Mouse (Mus musculus) regulatory T cell (primary cell): ENCODE measurements around the gene Col18a1.

ENCODE experiments used
- in situ Hi-C: fragments of 300-600 bp; cut with MboI, MseI; formaldehyde crosslinking; loops from one replicate; pipeline ENCODE4 v1.15.1; 2025; ENCODE audit warnings: high pct_unique_total_duplicates

Col18a1 gene

GRCm38 (mm10) chr10:77068469-77068868 lies 97.9 kb downstream of the Col18a1 start:
- in situ Hi-C loops = no loop called here

DNA sequence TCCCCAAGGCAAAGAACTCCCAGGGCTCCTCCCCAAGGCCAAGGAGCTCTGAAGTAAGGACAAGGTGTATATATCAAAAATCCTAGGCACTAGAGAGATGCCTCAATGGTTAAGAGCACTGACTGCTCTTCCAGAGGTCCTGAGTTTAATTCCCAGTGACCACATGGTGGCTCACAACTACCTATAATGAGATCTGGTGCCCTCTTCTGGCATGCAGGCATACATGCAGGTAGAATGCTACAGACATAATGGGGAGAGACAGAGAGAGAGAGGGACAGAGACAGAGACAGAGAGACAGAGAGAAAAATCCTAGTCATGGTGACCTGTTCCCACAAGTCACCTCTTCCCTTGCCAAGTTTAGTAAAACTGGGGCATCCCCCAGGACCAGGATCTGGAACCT lies 101.7 kb downstream of the Col18a1 start:
- in situ Hi-C loops = no loop called here

GRCm38 (mm10) chr10:77064239-77064638 lies 102.1 kb downstream of the Col18a1 start:
- in situ Hi-C loops = no loop called here

DNA sequence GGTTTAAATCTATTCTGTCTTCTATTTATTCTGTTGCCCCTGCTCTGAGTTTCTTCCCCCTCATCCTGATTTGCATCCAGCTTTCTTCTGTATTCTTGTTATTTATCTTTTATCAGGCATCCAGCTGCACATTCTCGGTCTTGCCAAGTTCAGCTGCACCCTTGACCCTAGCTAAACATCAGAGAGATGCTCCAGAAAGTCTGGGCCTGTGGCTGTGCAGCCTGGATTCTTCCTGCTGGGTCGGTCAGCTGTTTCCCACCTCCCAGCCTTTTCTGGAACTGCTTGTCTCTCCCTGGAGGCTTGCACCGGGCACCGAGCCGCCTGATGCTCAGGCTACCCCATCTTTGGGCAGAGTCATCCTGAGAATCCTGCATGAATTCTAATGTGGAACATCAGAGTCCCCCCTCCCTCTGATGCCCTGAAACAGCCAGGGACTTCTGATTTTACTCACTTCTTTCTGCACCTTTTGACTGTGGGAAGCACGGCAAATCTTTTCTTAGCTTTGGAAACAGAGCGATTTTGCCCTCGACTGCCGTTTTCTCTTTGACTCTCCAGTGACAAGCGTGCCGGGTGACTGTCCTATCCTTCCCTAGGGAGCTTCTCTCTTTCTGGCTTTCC lies 103.8 kb downstream of the Col18a1 start:
- in situ Hi-C loops = no loop called here

- in situ Hi-C loops = no loop called here
Measured at GRCm38 (mm10) chr10:77061426-77061825, 104.9 kb downstream of the Col18a1 start.

DNA sequence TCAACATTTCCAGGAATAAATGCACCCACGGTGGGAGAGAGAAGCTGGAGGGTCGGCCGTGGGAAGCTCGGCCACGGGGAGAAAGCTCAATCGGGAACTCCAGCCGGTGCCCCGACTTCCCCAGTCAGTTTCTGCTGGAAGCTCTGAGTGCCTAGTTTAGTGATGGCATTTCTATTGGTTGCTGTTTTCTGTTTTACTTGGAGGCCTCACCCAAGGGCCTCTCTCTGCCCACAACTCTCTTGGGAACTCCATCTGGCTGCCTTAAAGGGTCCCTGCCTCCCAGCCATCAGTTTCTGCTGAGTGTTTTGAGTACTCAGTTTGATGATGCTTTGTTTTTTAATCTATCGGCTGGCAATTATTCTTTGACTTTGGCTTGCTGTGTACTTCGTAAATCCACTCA lies 109.6 kb downstream of the Col18a1 start:
- in situ Hi-C loops = no loop called here

GRCm38 (mm10) chr10:77048606-77049005 lies 117.7 kb downstream of the Col18a1 start:
- in situ Hi-C loops = no loop called here

GRCm38 (mm10) chr10:77048196-77048595 lies 118.2 kb downstream of the Col18a1 start:
- in situ Hi-C loops = no loop called here

DNA sequence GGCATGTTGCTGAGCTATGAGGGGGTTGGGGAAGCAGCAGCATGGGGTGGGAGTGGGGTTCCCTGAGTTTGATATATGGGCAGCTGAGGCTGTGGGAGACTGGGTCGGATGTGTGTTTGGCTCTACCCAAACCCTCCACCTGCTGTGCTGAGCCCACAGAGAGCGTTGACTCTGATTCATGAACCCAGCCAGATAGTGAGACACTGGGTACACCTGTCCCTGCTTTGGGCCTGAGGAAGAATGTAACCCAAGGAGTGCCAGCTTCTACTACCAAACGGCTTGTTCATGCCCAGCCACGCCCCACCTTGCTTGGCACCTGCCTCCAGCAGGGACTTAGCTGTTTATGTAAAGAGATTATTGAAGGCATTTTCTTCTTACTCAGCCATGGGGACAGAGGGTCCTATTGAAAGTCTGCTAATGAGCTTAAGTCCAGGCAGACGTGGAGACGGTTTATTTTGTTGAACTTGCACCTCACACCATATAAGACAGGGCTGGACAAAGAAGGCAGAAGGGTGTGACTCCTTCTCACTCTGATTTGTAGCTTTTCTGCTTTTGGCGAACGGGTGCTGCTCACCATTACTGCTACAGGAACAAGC lies 127.7 kb downstream of the Col18a1 start:
- in situ Hi-C loops = loop anchor here (10.0 kb wide), 1 partner anchor 1356 kb away; no protein-coding TSS in a partner anchor

- in situ Hi-C loops = loop anchor here (10.0 kb wide), 1 partner anchor 1359 kb away; no protein-coding TSS in a partner anchor
Measured at GRCm38 (mm10) chr10:77035487-77035886, 130.9 kb downstream of the Col18a1 start.

DNA sequence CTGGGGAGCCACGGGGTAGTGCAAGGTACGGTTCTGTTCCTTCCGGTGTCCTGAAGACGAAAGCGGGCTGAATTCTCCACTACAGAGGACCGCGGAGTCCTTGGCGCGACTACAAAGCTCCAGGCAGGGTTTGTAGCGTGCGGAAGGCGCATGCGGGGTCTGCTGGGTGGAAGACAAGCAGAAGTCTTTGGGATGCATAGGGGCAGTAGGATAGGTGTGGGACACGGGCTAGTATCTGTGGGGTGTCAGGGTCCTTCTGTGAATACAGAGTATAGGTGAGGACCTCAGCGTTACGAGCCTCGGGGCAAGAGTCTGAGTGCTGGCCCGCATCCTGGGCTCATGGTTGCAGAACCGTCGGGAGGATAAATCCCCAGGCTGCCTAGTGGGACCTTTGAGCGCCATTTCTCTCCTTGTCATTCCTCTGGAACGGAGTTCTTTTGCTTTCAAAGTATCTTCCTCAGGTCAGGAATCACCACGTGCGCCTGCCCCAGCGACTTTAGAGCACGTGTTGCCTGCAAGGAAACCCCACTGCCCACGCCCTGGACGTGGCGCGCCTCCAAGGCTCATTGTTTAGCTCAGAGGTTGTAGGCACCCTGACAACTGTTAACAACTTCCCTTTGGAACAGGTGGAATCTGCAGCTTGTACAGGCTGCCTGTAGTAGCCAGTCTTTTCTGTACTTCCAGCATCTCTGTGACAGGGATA lies 132.9 kb downstream of the Col18a1 start:
- in situ Hi-C loops = loop anchor here (10.0 kb wide), 1 partner anchor 1361 kb away; no protein-coding TSS in a partner anchor

- in situ Hi-C loops = loop anchor here (10.0 kb wide), 1 partner anchor 1362 kb away; no protein-coding TSS in a partner anchor
Measured at GRCm38 (mm10) chr10:77032591-77033322, 133.6 kb downstream of the Col18a1 start.

GRCm38 (mm10) chr10:77031768-77032375 lies 134.5 kb downstream of the Col18a1 start, which contains the start of gene Slc19a1:
TSS of gene Slc19a1 (plus strand) at chr10:77032241.
- in situ Hi-C loops = loop anchor here (10.0 kb wide), 1 partner anchor 1363 kb away; no protein-coding TSS in a partner anchor

GRCm38 (mm10) chr10:77030666-77031065 lies 135.7 kb downstream of the Col18a1 start:
- in situ Hi-C loops = loop anchor here (10.0 kb wide), 1 partner anchor 1364 kb away; no protein-coding TSS in a partner anchor

GRCm38 (mm10) chr10:77029761-77030160 lies 136.6 kb downstream of the Col18a1 start:
- in situ Hi-C loops = loop anchor here (10.0 kb wide), 2 partner anchors 685 to 1365 kb away; partner anchors contain the start of gene Dip2a

DNA sequence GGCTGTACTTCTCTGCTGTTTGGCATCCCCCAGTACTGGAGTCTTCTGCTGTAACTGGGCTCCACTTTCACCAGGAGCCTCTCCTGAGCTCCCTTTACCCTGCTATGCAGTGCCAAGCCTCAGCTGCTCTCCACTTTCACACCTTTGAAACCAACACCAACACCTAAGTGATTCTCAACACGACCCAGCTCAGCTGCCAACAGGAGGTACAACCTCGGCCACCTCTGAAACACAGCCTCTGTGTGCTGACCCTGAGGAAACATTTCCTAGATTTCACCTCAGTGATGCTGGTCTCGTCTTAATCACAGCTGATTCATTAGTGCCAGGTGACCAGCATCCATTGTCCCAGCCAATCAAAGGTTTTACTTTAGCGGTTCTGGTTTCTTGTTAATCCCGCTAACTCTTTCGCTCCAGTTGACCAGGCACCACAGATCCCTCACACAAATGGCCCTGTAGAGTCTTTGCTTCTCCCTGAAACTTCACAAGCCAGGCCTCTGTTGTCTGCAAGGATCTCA lies 137.5 kb downstream of the Col18a1 start:
- in situ Hi-C loops = loop anchor here (10.0 kb wide), 1 partner anchor 684 kb away; the partner anchor contains the start of gene Dip2a

DNA sequence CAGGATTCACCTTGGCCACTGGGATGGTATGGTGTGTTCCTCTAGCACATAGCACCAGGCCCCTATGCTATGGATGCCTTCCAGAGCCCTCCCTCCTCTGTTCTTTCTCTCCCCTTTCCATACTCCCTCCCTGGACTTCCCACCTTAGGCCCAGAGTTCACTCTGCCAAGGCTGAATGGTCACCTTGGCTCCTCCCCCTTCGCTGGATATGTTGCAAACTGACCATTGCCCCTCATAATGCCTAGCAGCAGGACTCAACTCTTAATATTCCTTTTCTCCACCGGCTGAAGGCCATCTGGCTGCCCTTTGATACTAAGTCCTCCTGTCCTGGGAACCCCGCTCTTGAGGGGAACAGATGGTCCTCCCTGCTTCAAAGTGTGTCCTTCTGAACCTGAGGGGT lies 139.4 kb downstream of the Col18a1 start:
- in situ Hi-C loops = loop anchor here (10.0 kb wide), 1 partner anchor 682 kb away; the partner anchor contains the start of gene Dip2a

GRCm38 (mm10) chr10:77024231-77024630 lies 142.1 kb downstream of the Col18a1 start:
- in situ Hi-C loops = loop anchor here (10.0 kb wide), 1 partner anchor 679 kb away; the partner anchor contains the start of gene Dip2a

GRCm38 (mm10) chr10:77022301-77023130 lies 143.8 kb downstream of the Col18a1 start:
- in situ Hi-C loops = loop anchor here (10.0 kb wide), 1 partner anchor 678 kb away; the partner anchor contains the start of gene Dip2a
